Mouse (Mus musculus) left cerebral cortex, postnatal 25 days (tissue): ENCODE measurements around the gene Elmo1. TPM values are rescaled to one million over a fixed set of nuclear protein-coding genes. Genes with fewer than 3 reads are reported as not detected.
A peak's percentile ranks its signal among the peaks of the same experiment; 100 is the strongest.

ENCODE experiments used
- DNase-seq, 2 experiments: peaks; one replicate each; pipeline ENCODE4 v3.0.0; 2022; ENCODE audit warnings: low spot score in 2 of 2, mixed read lengths in 1 of 2
- intact Hi-C: fragments of 180-260 bp; cut with DNase I; formaldehyde crosslinking; loops from one replicate; pipeline ENCODE4 v1.15.1; 2025
- total RNA-seq, 2 experiments: library from RNA; stranded (reverse); gene quantifications; 2 replicates each; pipeline ENCODE4 v1.2.3; 2021

The Elmo1 gene
- total RNA-seq, 2 experiments from 2014 or later, result 58.4 to 67.7 TPM

GRCm38 (mm10) chr13:20292348-20292747 lies 202.0 kb downstream of the Elmo1 start:
- DNase-seq, result peak in 1 of 2 experiments; percentile 57
- intact Hi-C loops, result loop anchor here (1.0 to 10.0 kb wide), 2 partner anchors 594 to 1032 kb away; no protein-coding TSS in a partner anchor

DNA sequence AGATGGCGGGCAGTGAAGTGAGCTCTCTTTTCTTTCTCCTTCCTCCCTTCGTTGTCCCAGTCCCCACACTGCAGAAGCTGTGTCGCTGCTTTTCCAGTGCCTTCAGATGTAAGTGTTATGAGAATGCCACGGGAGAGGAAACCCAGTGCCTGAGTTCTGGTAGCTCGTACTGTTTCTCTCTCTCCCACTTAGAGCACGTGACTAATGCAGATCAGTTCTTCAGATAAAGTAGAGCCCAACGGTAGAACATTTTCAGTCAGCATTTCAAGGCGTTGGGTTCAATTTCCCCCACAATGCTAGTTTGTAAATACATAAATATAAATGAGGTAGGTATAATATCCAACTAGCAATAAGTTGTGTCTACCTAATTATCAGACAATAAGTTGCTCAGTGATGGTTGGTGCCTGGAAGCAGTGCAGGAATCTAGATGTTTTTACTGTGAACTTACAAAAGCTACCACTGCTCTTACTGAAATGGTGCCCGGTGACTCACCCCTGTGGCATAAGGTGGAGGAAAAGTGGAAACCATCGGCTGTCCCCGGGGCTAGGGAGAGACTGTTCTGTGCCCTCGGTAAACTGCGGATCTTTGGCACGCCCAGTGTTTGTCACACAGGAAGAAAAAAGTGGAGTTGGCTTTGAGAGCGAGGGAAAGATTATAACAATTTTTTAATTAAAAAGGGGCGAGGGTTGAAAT lies 205.0 kb downstream of the Elmo1 start:
- no peak for DNase-seq
- intact Hi-C loops, result loop anchor here (5.0 to 10.0 kb wide), 2 partner anchors 647 to 1029 kb away; no protein-coding TSS in a partner anchor

DNA sequence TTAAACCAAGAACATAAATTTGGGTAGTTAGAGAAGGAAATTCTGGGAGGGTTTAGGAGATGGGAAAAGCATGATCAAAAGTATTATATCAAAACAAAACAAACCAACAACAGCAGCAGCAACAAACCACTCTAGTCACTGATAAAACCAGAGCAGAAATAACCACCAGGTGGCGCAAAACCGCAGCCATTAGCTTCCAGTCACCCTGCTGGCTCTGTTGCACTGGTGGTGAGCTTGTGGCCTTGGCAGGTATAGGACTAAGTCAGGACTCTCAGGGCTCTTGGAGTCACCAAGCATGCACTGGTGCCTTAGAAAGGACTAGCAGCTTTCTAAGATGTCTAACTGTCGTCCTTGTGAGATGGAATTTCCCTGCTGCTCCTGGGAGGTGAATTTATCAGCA lies 207.4 kb downstream of the Elmo1 start:
- DNase-seq, result peak; percentile 64 to 74
- intact Hi-C loops, result loop anchor here (2.0 to 10.0 kb wide), 5 partner anchors 644 to 1027 kb away; no protein-coding TSS in a partner anchor

DNA sequence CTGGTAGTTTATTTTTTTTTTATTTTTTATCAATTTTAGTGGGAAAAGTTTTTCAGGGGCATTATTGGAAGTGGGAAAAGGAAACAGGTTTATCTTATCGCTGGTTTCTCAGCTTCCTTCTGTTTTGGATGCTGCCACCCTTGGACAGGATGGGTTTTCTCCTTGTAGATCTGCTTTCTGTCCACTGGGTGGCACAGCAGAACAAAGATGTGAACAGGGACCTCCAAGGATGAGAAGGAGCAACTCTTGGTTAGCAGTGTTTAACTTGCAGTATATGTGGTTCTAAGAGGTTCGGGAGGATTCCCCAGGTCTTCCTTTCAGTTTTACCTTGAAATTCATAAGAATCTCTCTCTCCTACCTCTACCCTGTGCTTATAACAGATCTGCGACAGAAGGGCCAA lies 209.0 kb downstream of the Elmo1 start:
- DNase-seq, result peak; percentile 52 to 73
- intact Hi-C loops, result loop anchor here (2.0 to 10.0 kb wide), 4 partner anchors 643 to 1025 kb away; no protein-coding TSS in a partner anchor

GRCm38 (mm10) chr13:20300052-20300564 lies 209.7 kb downstream of the Elmo1 start:
- intact Hi-C loops, result no loop called here
- DNase-seq, result no peak

DNA sequence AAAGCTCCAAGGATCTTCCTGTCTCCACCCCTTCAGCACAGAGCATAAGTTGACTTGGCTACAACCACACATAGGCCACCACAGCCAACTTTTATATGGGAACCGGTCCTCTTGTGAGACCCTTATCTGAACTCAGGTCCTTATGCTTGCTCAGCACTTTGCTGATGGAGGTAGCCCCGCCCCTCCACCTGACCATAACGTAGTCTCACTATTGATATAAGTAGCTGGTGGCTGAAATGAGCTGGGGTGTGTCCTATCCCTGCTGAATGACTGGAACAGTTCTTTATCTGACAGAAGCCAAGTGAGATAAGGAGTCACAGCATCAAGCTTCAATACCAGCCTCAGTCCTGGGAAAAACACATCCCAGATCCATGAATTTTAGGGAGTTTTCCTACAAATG lies 210.2 kb downstream of the Elmo1 start:
- DNase-seq, result no peak
- intact Hi-C loops, result no loop called here

DNA sequence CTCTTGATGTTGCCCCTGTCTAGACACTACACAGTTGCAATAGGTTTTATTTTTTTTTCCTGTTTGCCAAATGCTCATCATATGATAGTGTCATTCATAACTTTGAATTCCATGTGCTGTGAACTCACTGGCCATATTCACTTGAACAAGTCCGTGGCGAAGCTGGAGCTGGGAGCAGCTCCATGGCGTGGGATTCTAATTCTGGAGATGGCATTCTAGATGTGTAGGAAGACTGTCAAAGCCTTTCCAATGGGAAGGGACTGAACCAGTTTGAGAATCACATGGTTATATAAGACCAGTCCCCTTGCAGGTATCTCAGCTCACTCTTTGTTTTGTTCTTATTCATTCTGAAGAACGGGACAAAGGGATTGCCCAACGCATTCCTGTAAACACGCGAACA lies 211.4 kb downstream of the Elmo1 start:
- DNase-seq, result peak in 1 of 2 experiments; percentile 65
- intact Hi-C loops, result no loop called here

GRCm38 (mm10) chr13:20305621-20306020 lies 215.2 kb downstream of the Elmo1 start:
- no peak for DNase-seq
- intact Hi-C loops, result loop anchor here (5.0 kb wide), 1 partner anchor 517 kb away; no protein-coding TSS in a partner anchor

DNA sequence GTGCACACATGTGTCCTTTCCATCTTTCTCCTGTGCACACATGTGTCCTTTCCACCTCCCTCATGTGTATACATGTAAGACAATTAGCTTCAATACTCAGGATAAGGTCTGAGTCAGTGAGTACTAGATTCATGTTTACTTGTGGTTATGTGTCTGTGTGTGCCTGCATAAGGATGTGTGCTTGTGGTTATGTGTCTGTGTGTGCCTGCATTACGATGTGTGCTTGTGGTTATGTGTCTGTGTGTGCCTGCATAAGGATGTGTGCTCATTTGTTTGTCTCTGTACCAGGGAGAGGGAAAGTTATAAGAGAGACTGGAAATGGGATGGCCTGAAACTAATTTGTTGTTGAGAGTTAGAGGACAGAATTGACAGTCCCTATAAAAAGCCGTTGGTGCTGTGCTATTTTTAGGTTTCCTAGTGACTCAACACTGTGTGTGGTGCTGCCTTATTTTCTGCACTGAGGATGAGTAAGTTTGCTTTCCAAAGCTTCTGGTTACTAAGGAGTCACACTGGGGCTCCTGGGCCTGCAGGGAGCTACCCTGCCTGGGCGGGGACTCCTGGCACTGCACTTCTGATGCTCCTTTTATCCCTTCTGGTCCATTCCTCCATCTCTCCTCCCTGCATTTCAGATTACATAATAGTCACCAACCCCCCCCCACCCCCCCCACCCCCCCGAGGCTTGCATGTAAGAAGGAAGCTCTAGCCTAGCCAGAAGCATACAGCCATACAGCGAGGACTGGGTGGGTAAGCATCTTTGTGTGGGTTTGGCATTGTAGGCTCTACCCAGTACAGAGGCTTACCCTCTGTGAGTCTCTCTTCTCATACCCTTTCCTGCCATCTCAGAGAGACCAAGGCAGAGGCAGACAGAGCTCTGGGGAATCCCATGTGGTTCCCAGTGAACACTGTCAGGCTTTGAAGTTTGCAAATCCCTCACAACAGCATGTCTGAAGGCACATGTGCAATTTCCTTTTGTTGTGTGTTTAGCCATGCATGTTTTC lies 216.1 kb downstream of the Elmo1 start:
- intact Hi-C loops, result loop anchor here (5.0 kb wide), 1 partner anchor 516 kb away; no protein-coding TSS in a partner anchor
- DNase-seq, result peak; percentile 45 to 91

DNA sequence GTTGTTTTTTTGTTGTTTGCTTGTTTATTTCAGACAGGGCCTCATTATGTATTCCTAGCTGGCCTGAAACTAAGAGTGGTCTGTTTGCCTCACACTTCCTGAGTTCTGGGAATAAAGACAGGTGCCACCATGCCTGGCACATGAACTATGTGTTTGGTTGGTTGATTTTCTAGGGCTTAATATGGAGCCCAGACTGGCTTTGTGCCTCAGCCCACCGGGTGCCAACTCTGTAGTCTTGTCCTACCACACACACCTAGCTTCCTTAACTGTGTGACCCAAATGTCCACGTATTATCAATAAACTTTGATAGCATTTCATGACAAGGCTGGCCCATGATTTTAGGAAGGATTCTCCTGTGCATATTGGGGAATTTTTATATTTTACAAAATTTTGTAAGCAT lies 217.0 kb downstream of the Elmo1 start:
- no peak for DNase-seq
- intact Hi-C loops, result loop anchor here (5.0 kb wide), 1 partner anchor 515 kb away; no protein-coding TSS in a partner anchor

DNA sequence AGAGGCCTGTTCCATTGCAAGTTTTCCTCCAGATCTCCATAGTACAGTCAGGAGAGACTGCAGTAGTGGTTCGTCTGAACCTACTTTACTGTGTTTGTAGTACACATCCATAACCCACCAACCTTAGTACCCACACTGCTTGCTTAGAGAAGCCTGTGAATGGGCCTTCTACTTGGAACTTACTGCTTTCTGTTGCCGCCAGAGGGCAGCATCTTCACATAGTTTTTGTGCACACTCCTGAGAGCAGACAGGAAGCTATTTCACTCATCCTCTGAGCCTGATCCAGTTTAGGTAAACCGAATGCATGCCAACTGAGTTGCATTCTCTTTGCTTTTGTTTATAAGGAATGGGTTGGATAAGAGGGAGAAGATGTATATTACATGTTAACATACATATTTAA lies 221.2 kb downstream of the Elmo1 start:
- intact Hi-C loops, result loop anchor here (1.0 to 5.0 kb wide), 5 partner anchors 161 to 724 kb away; no protein-coding TSS in a partner anchor
- DNase-seq, result peak; percentile 90 to 93

DNA sequence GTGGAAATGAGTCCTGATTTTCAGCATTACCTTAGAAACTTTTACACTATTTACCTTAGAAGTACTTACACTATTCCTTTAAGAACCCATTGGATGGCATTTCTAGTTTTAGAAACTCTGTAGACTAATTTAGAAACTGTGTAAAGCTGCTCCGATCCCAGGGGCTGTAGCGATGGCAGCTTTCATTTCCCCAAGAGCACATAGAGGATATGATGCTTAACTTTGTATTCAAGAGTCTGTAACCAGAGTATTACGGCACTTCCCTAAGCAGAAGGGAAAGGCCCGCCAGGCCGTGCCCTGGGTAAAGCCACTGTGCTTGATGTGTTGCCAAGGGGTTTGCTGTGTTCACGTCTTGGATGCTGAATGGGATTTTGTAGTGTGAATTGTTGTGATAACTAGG lies 222.9 kb downstream of the Elmo1 start:
- DNase-seq, result no peak
- intact Hi-C loops, result loop anchor here (5.0 kb wide), 2 partner anchors 224 to 624 kb away; no protein-coding TSS in a partner anchor

DNA sequence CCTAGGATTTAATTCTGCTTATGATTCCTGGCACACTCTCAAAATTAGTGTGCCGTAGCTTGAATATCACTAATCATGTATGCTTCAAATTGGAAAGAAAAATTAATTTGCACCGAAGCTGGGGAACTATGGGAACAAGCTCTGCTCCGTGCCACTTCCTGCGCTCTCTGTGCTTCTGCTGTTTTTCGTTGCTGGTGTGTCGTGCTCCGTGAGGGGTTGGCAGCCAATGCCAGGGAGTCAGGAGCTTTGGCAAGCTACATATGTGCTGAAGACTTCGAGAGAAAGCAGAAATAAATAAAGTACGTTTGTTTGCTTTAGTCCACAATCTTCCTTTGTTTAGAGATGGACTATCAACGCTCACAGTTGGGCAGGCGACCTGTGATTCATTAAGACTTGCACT lies 225.7 kb downstream of the Elmo1 start:
- DNase-seq, result no peak
- intact Hi-C loops, result no loop called here

GRCm38 (mm10) chr13:20318615-20319219 lies 228.3 kb downstream of the Elmo1 start:
- intact Hi-C loops, result no loop called here
- DNase-seq, result no peak

GRCm38 (mm10) chr13:20320232-20320631 lies 229.8 kb downstream of the Elmo1 start:
- intact Hi-C loops, result no loop called here

GRCm38 (mm10) chr13:20323478-20323877 lies 233.1 kb downstream of the Elmo1 start:
- intact Hi-C loops, result no loop called here
- DNase-seq, result no peak

More at GRCm38 (mm10) chr13:20320232-20320631, 229.8 kb downstream of the Elmo1 start:
- no peak for DNase-seq

DNA sequence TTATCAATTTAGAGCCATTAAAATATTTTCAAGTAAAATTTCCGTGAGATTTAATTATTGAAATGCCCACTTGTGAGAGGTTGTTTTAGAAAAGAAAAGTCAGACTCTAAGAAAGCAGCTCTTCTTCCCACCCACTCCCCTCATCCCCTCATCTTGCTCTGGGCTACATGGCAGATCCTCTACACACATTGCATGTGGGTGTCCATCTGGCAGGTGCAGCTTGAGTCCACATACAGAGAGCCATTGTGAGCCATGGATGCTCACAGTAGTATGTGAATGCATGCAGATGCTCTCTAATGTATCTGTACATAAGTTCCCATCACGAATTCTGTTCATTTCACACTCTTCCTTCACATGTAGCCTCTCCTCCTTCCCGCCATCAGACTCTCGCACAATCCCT lies 236.7 kb downstream of the Elmo1 start:
- intact Hi-C loops, result no loop called here
- DNase-seq, result peak in 1 of 2 experiments; percentile 62

- intact Hi-C loops, result no loop called here
- no peak for DNase-seq
Observed at GRCm38 (mm10) chr13:20327975-20328374, 237.6 kb downstream of the Elmo1 start.

GRCm38 (mm10) chr13:20328672-20329071 lies 238.3 kb downstream of the Elmo1 start:
- intact Hi-C loops, result no loop called here
- no peak for DNase-seq
